Mouse (Mus musculus) forebrain, embryonic 10.5 days (tissue): Measurements from ENCODE around the gene Rbpjl. TPM values are rescaled to one million over a fixed set of nuclear protein-coding genes. Genes with fewer than 3 reads are reported as not detected.

Experiments
- DNase-seq: peaks from one replicate; pipeline ENCODE4 v3.0.0-alpha.2; 2017; ENCODE audit warnings: low spot score; ENCODE audit errors: extremely low spot score
- H3K27ac ChIP-seq: fragments of 300-500 bp; sonication (generic); 2 replicates; pipeline ENCODE4 v1.5.1; 2016; ENCODE audit warnings: mild to moderate bottlenecking
- H3K27me3 ChIP-seq: fragments of 300-500 bp; sonication (generic); 2 replicates; pipeline ENCODE4 v1.6.1; 2016; ENCODE audit warnings: mild to moderate bottlenecking; ENCODE audit not compliant: poor library complexity, severe bottlenecking
- H3K36me3 ChIP-seq: fragments of 300-500 bp; sonication (generic); replicated peaks from 2 replicates; pipeline ENCODE4 v1.6.1; 2016; ENCODE audit warnings: mild to moderate bottlenecking, moderate library complexity
- H3K4me1 ChIP-seq: fragments of 300-500 bp; sonication (generic); 2 replicates; pipeline ENCODE4 v1.6.1; 2016
- H3K4me3 ChIP-seq: fragments of 300-500 bp; sonication (generic); 2 replicates; pipeline ENCODE4 v1.5.1; 2016; ENCODE audit warnings: mild to moderate bottlenecking, moderate library complexity
- H3K9me3 ChIP-seq: fragments of 300-500 bp; sonication (generic); 2 replicates; pipeline ENCODE4 v1.6.1; 2016; ENCODE audit warnings: mild to moderate bottlenecking, moderate library complexity
- WGBS: fragments of 180-500 bp; shearing (Covaris S2); methylation state at CpG from one replicate; pipeline ENCODE4 v1.1.7; 2016; 5-methylcytosine and 5-hydroxymethylcytosine counted together
- polyA plus RNA-seq: library from polyadenylated mRNA; unstranded; fragments of >200 nt; fragmentation: Nextera tagmentation; extraction: Ambion mirVana; gene quantifications from 2 replicates; pipeline ENCODE4 v1.2.1, GENCODE M21; 2016

The Rbpjl gene
- polyA plus RNA-seq, 1 experiment from 2014 or later = not detected

- no peak for DNase-seq
- Histone ChIP-seq H3K36me3 (no peaks in the 10 kb centered on the region; the same call in 1 of the 2 replicates), H3K27ac (no peak overlapping the region), H3K27me3 (peaks cover 45% of the 10 kb centered on the region), H3K9me3 (no peaks in the 10 kb centered on the region), H3K4me1 (peaks cover 39% of the 10 kb centered on the region), H3K4me3 (no peak overlapping the region)
- WGBS = 89% methylated on average over 2 of the region's 2 CpGs
Measured at GRCm38 (mm10) chr2:164444701-164445100, 41.8 kb downstream of the Rbpjl start.

DNA sequence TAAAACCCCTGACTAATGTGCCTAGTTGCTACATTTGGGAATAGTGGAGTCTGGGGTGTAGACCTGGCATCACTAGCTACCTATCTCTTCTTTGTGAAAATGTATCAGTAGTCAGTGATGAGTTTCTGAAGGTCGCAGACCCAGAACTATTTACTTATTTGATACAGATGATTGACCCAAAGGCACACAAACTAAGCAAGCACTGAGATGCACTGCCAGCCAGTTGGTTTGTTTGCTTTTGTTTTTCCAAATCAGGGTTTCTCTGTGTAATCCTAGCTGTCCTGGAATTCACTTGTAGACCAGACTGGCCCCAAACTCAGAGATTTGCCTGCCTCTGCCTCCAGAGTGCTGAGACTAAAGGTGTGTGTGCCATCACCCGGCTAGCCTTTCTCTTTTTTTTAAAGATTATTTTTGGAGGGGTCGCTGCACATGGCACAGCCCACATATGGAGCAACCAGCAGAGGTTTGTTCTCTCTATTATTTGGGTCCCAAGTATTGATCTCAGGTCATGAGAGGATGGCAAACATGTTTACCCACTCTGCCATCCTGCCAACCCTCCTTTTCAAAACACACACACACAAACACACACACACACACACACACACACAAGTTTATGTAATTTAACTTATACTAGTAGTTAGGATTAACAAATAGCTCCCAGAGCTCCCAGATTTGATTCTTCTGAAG, 42.6 kb downstream of the Rbpjl start:
- peaks cover 40% of the 10 kb centered on the region for H3K27me3 ChIP-seq
- no peaks in the 10 kb centered on the region for H3K36me3 ChIP-seq
- H3K4me1 ChIP-seq = peaks cover 34% of the 10 kb centered on the region
- H3K4me3 ChIP-seq = no peak overlapping the region
- DNase-seq = no peak
- no peak overlapping the region for H3K27ac ChIP-seq
- 84% methylated on average over 3 of the region's 3 CpGs for WGBS
- no peaks in the 10 kb centered on the region for H3K9me3 ChIP-seq

GRCm38 (mm10) chr2:164446086-164446469, 43.1 kb downstream of the Rbpjl start:
- 81% methylated on average over 3 of the region's 3 CpGs for WGBS
- Histone ChIP-seq H3K9me3 (no peaks in the 10 kb centered on the region), H3K4me3 (no peak overlapping the region), H3K4me1 (peaks cover 30% of the 10 kb centered on the region), H3K36me3 (no peaks in the 10 kb centered on the region), H3K27me3 (peaks cover 34% of the 10 kb centered on the region), H3K27ac (no peak overlapping the region)
- no peak for DNase-seq

DNA sequence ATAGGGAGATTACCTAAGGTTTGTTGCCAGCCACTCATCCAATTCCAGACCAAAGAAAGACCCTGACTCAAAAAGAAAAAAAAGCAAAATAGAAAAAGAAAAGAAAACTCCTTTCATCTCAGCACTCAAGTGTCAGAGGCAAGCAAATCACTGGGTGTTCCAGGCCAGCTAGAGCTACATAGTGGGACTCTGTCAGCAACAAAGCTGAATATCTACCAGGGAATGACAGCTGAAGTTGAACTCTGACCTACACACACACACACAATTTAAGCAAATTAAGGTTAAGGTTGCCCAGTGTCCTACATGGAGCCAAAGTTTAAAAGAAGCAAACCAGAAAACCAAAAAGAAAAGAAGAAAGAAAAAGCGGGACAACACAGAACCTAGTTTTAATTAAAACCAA, 45.2 kb downstream of the Rbpjl start:
- Histone ChIP-seq H3K9me3 (no peaks in the 10 kb centered on the region), H3K4me3 (no peak overlapping the region), H3K4me1 (peaks cover 18% of the 10 kb centered on the region), H3K27ac (no peak overlapping the region), H3K36me3 (no peaks in the 10 kb centered on the region), H3K27me3 (peaks cover 14% of the 10 kb centered on the region)
- DNase-seq = no peak
- WGBS = 86% methylated on average over 1 of the region's 1 CpGs

DNA sequence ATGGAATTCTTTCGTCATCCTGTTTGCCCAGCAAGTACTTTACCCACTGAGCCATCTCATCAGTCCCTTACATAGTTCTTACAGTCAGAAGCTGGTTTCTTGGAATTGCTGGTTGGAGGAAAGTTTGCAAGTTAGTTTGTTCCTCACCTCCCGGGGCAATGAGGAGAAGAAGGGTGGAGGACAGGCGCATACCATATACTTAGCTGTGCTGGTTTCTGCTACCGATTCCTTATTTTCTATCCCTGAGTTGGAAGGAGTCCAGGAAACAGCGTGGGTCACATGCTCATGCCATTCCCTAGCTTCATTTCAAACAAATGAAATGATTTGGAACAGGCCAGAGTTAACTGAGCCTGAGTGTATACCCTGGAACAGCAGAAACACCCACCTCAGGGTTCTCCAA, 46.0 kb downstream of the Rbpjl start:
- Histone ChIP-seq H3K4me1 (peaks cover 10% of the 10 kb centered on the region), H3K27ac (no peak overlapping the region), H3K27me3 (peaks cover 7% of the 10 kb centered on the region), H3K4me3 (no peak overlapping the region), H3K36me3 (no peaks in the 10 kb centered on the region), H3K9me3 (no peaks in the 10 kb centered on the region)
- DNase-seq = no peak
- whole genome bisulfite sequencing = 87% methylated on average over 5 of the region's 5 CpGs

GRCm38 (mm10) chr2:164449341-164450042, 46.6 kb downstream of the Rbpjl start:
- H3K36me3 ChIP-seq = no peaks in the 10 kb centered on the region
- no peak for DNase-seq
- no peak overlapping the region for H3K27ac ChIP-seq
- peaks cover 9% of the 10 kb centered on the region for H3K4me1 ChIP-seq
- H3K9me3 ChIP-seq = no peaks in the 10 kb centered on the region
- WGBS = 91% methylated on average over 14 of the region's 14 CpGs
- no peak overlapping the region for H3K4me3 ChIP-seq
- peaks cover 5% of the 10 kb centered on the region; the same call in 1 of the 2 replicates for H3K27me3 ChIP-seq

DNA sequence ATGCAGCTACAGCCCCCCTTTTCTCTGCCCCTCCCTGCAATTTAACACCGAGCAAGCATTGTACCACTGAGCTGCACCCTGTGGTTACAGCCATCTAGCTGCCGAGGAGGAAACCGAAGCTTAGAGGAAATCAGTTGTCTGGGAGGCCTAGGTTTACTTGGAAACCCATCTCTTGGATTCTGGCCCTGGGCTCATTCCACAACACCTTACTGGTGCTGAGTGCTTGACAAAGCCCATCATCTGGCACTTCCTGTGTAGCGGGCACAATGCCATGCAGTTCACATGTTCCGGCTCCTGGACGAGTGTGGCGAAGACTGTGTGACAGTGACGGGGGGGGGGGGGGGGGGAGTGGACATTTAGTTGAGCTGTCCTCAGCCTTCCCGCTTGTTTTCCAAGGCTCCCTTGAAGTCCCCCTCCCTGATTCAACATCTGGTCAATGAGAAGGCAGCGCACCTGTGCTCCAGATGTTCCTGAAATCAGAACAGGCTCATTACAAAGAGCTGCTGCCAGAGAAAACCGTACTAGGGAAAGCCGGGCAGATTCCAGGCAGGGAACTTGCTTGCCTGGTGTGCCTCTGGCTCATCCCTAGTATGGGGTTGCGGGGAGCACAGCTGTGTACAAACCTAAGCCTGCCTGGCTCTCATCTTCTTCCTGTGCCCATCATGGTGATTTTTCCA, 49.2 kb downstream of the Rbpjl start:
- Histone ChIP-seq H3K4me1 (peaks cover 24% of the 10 kb centered on the region), H3K9me3 (no peaks in the 10 kb centered on the region), H3K27me3 (peaks cover 3% of the 10 kb centered on the region; the same call in 1 of the 2 replicates), H3K36me3 (no peaks in the 10 kb centered on the region), H3K4me3 (no peak overlapping the region), H3K27ac (no peak overlapping the region)
- no peak for DNase-seq
- 51% methylated on average over 13 of the region's 13 CpGs for WGBS

DNA sequence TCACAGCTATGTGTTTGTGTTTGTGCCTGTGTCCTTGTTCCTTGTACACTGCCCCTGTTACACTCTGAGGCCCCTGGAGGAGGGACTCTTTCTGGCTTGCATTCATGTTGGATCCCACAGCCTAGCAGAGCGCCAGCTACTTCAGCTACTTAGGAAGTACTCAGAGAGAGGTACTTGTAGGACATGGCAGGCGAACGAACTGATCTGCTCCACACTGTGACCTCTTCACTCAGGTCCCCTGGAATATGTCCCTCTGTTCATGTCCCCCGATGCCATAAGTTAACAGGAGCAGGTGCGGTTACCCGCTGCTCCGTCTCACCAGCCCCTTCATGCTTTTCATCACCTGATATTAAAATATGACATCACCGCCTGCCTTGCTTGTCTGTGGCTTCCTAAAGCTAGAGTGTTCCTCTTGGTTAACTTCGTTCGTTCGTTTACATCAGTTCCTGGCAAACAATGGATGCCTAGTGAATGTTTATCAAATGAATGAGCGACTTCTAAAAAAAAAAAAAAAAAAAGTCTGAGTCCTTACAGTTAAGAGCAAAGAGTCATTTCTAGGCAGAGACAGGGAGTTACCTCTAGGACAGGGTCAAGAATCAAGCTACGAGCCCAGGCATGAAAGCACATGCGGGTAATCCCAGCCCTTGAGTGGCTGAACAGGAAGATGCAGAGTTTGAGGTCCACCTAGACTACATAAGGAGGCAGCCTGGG, 50.3 kb downstream of the Rbpjl start:
- Histone ChIP-seq H3K9me3 (no peaks in the 10 kb centered on the region), H3K27ac (no peak overlapping the region), H3K4me3 (no peak overlapping the region), H3K27me3 (peaks cover 3% of the 10 kb centered on the region; the same call in 1 of the 2 replicates), H3K36me3 (no peaks in the 10 kb centered on the region), H3K4me1 (peaks cover 33% of the 10 kb centered on the region)
- DNase-seq = no peak
- WGBS = 85% methylated on average over 14 of the region's 14 CpGs

DNA sequence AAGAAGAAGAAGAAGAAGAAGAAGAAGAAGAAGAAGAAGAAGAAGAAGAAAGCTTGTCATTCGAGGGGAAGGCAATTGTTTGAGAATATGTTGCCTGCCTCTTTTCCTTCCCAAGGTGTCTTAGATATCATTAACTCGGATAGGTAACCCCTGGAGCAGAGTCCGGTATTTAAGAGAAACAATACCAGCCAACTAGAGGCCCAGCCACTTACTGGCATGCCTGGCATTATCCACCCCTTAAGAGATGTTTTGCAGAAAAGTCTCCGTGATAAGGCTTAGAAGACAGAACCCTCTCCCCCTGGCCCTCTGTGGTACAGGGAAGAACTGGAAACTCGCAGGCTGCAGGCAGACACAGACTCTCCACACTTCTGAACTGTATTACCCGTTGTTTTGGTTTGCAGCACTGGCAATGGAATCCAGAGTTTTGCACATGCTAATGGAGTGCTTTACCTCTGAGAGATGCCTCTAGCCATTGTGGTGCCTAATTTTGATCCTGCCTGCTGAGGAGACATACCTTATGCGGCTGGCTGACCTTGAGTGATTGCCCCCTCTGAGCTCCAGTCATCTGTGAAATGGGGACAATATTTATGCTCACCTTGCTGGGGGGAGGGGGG, 51.1 kb downstream of the Rbpjl start:
- H3K4me1 ChIP-seq = peaks cover 33% of the 10 kb centered on the region
- H3K27me3 ChIP-seq = peaks cover 3% of the 10 kb centered on the region; the same call in 1 of the 2 replicates
- WGBS = 71% methylated on average over 7 of the region's 7 CpGs
- H3K36me3 ChIP-seq = no peaks in the 10 kb centered on the region
- H3K27ac ChIP-seq = no peak overlapping the region
- no peak for DNase-seq
- no peaks in the 10 kb centered on the region for H3K9me3 ChIP-seq
- no peak overlapping the region for H3K4me3 ChIP-seq

- no peaks in the 10 kb centered on the region for H3K9me3 ChIP-seq
- peaks cover 3% of the 10 kb centered on the region; the same call in 1 of the 2 replicates for H3K27me3 ChIP-seq
- H3K36me3 ChIP-seq = no peaks in the 10 kb centered on the region
- H3K4me3 ChIP-seq = no peak overlapping the region
- DNase-seq = no peak
- H3K4me1 ChIP-seq = peaks cover 33% of the 10 kb centered on the region
- H3K27ac ChIP-seq = no peak overlapping the region
- 83% methylated on average over 10 of the region's 10 CpGs for WGBS
Measured at GRCm38 (mm10) chr2:164454846-164455245, 51.9 kb downstream of the Rbpjl start.

DNA sequence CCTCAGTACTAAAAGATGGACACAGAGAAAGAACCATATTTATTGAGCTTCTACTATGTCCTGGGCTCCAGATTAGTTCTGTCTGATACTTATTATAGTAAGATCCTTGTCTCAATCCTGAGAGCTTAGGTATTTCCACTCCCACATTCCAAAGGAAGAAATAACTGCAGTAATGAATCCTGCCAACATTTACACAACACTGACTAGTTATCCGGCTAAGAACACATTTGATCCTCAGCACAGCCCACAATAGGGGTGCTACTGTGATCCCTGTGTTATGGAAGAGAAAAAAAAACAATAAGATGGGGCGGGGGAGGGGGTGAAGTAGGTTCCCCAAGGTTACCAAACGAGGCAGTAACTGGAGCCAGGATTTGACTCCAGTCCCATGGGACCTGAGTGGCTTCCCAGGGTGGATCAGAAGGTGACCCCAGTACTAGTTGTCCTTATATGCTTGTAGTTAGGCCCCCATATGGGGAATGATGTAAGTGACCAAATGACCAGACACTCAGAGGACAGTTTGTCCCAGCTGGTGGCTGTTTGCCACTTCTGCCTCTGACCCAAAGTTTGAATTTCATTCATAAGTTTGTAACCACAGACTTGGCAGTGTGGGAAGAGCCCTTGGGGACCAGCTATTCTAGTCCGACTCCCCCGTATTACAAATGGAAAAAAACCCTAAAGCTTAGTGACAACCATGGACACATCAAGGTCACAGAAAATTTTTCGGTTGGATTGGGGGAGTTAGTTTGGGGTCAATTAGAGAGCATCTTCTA, 52.7 kb downstream of the Rbpjl start:
- no peaks in the 10 kb centered on the region for H3K9me3 ChIP-seq
- 76% methylated on average over 6 of the region's 6 CpGs for WGBS
- DNase-seq = no peak
- peaks cover 33% of the 10 kb centered on the region for H3K4me1 ChIP-seq
- no peak overlapping the region for H3K27ac ChIP-seq
- no peaks in the 10 kb centered on the region for H3K36me3 ChIP-seq
- no peak overlapping the region for H3K4me3 ChIP-seq
- H3K27me3 ChIP-seq = peaks cover 3% of the 10 kb centered on the region; the same call in 1 of the 2 replicates
